Mouse (Mus musculus) forebrain, postnatal 0 days (tissue): ENCODE results near the gene Tex33. TPM values are rescaled to one million over a fixed set of nuclear protein-coding genes. Genes with fewer than 3 reads are reported as not detected.
"Not testable (repeated sequence)": the region's sequence is repeated elsewhere in the genome, so short reads cannot be mapped to it uniquely, and the experiment has no call there.

Experiments
- ATAC-seq: fragments of 200-750 bp; cut with Nextera tagmentation; 2 replicates; pipeline ENCODE4 v1.8.0; 2017; ENCODE audit warnings: mild to moderate bottlenecking, moderate library complexity
- DNase-seq: peaks from one replicate; pipeline ENCODE4 v3.0.0-alpha.2; 2015
- H3K27ac ChIP-seq: fragments of 300-500 bp; sonication (generic); 2 replicates; pipeline ENCODE4 v1.5.1; 2014; ENCODE audit warnings: low read depth, mild to moderate bottlenecking, antibody characterized with exemption, low read length, moderate library complexity, mixed read lengths
- H3K27me3 ChIP-seq: fragments of 300-500 bp; sonication (generic); 2 replicates; pipeline ENCODE4 v1.6.1; 2014; ENCODE audit warnings: mild to moderate bottlenecking, low read length, mixed read lengths; ENCODE audit not compliant: insufficient read depth
- H3K36me3 ChIP-seq: fragments of 300-500 bp; sonication (generic); 2 replicates; pipeline ENCODE4 v1.6.1; 2014; ENCODE audit warnings: mild to moderate bottlenecking, moderate library complexity; ENCODE audit not compliant: insufficient read depth
- H3K4me1 ChIP-seq: fragments of 300-500 bp; sonication (generic); 2 replicates; pipeline ENCODE4 v1.6.1; 2014; ENCODE audit warnings: antibody characterized with exemption; ENCODE audit not compliant: insufficient read depth
- H3K4me2 ChIP-seq: fragments of 300-500 bp; sonication (generic); 2 replicates; pipeline ENCODE4 v1.6.1; 2014; ENCODE audit warnings: low read depth, mild to moderate bottlenecking, moderate library complexity
- H3K4me3 ChIP-seq: fragments of 300-500 bp; sonication (generic); 2 replicates; pipeline ENCODE4 v1.5.1; 2014; ENCODE audit warnings: low read depth, low read length, mixed read lengths
- H3K9ac ChIP-seq: fragments of 300-500 bp; sonication (generic); 2 replicates; pipeline ENCODE4 v1.6.1; 2014; ENCODE audit warnings: mild to moderate bottlenecking
- H3K9me3 ChIP-seq: fragments of 300-500 bp; sonication (generic); 2 replicates; pipeline ENCODE4 v1.6.1; 2016; ENCODE audit warnings: low read length
- CTCF ChIP-seq: sonication (generic); IDR thresholded peaks from 2 replicates; pipeline ENCODE4 v1.5.1; 2016; ENCODE audit warnings: antibody characterized with exemption, control low read depth, low read depth
- WGBS: fragments of 180-500 bp; shearing (Covaris S2); extraction: QIAGEN DNeasy Blood & Tissue Kit; methylation state at CpG from one replicate; pipeline ENCODE4 v1.1.7; 2014; 5-methylcytosine and 5-hydroxymethylcytosine counted together
- microRNA-seq, 2 experiments: library from miRNA; unstranded; fragments of <30 nt; microRNA quantifications; one replicate each; pipeline ENCODE4; 2016
- polyA plus RNA-seq: library from polyadenylated mRNA; unstranded; fragments of >200 nt; fragmentation: Nextera tagmentation; extraction: Ambion mirVana; gene quantifications from 2 replicates; pipeline ENCODE4 v1.2.1, GENCODE M21; 2015
- total RNA-seq: library from RNA; depleted of rRNA; stranded (reverse); fragments of >200 nt; gene quantifications from 2 replicates; pipeline ENCODE4 v1.2.3, GENCODE M21; 2014; rRNA removed

Gene Tex33
- total and polyA plus RNA-seq, 2 experiments from 2014 or later = not detected

DNA sequence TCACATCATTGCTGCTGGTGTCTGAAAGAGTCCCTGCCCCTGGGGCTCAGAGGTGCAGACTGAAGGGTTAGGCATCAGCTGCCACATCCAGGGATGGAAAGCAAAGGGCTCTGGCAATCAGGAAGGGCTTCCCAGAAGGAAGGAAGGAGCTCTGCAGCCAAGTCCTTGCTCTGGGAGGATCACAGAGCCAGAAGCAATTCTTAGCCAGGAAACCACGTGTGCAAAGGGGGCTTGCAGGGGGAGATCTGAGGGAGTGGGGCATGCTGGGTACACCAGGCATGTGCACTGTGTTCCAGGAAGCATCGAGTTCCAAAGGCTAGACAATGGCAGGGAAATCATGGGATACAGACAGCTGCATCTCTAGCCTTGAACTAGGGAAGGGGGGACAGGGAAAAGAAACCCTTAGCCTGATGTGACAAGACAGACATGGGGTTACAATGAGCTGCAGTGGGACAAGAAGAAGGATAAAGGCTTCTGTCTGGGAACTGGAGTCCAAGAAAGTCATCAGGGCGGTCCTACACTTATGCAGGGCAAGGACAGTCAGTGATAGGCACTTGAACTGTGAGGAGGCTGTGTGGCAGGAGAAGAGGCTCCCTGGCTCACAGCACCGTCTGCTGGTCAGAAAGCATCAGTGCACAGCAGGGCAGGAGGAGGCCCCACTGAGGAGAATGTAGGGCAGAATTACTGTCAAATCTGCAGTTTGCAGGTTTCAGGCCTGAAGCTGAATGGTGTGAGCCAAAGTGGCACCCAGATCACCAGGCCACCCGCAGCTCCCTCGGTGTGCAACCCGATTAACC is 55.9 kb downstream of the Tex33 start:
- peak; percentile 87 for TF ChIP-seq CTCF
- not testable (repeated sequence) for H3K9ac ChIP-seq, H3K36me3 ChIP-seq, H3K4me1 ChIP-seq, H3K27ac ChIP-seq, H3K27me3 ChIP-seq, H3K4me2 ChIP-seq, H3K4me3 ChIP-seq, H3K9me3 ChIP-seq
- 27% methylated on average over 7 of the region's 7 CpGs for WGBS
- ATAC-seq = peak; percentile 78
- peak; percentile 44 for DNase-seq

DNA sequence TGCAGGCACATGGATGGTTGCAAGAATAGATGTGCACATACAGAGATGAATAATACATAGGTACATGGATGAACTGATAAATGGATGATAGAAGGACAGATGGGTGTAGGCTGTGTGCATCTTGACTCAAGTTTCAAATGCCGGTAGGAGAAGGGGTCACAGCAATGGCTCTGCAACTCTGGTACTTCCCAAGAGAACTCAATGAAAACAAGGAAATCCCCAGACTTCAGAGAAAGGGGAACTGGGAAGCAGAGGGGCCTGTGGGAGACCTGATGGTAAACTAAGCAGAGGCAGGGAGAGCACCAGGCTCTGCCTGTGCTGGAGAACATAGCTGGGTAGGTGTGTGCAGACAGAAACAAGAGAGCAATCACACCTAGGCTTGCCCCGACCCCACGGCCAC is 61.3 kb downstream of the Tex33 start:
- no peaks in the 10 kb centered on the region; the same call in 1 of the 2 replicates for H3K27me3 ChIP-seq
- no peak overlapping the region for H3K9ac ChIP-seq
- H3K4me2 ChIP-seq = no peak overlapping the region
- H3K9me3 ChIP-seq = no peaks in the 10 kb centered on the region
- no peaks in the 10 kb centered on the region for H3K4me1 ChIP-seq
- H3K4me3 ChIP-seq = no peak overlapping the region
- no peak for TF ChIP-seq CTCF
- DNase-seq (no peak), ATAC-seq (no peak)
- 87% methylated on average over 3 of the region's 3 CpGs for WGBS
- no peak overlapping the region for H3K27ac ChIP-seq
- H3K36me3 ChIP-seq = no peaks in the 10 kb centered on the region

DNA sequence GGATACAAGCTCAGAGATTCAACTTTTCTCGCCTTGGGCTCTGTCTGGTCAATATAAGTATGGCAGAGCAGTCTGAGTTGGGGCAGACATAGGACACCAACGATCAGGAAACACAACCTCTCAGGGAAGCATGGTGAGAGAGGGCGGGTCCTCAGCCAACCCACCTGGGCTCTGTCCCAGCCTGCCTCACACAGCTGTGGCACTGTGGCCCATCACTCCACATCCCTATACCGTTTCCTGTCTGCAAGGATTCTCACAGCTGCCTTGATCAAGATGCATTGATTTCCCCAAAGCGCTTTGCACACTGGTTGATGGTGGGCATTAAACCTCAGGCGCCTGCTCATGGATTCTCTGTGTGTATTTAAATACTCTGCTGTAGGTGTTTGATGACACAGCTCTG is 62.7 kb downstream of the Tex33 start:
- Histone ChIP-seq H3K27me3 (no peaks in the 10 kb centered on the region; the same call in 1 of the 2 replicates), H3K9ac (no peak overlapping the region), H3K4me1 (no peaks in the 10 kb centered on the region), H3K4me3 (no peak overlapping the region), H3K36me3 (no peaks in the 10 kb centered on the region), H3K27ac (no peak overlapping the region), H3K9me3 (no peaks in the 10 kb centered on the region), H3K4me2 (no peak overlapping the region)
- DNase-seq = no peak
- 82% methylated on average over 6 of the region's 6 CpGs for WGBS
- ATAC-seq = no peak
- no peak for TF ChIP-seq CTCF

DNA sequence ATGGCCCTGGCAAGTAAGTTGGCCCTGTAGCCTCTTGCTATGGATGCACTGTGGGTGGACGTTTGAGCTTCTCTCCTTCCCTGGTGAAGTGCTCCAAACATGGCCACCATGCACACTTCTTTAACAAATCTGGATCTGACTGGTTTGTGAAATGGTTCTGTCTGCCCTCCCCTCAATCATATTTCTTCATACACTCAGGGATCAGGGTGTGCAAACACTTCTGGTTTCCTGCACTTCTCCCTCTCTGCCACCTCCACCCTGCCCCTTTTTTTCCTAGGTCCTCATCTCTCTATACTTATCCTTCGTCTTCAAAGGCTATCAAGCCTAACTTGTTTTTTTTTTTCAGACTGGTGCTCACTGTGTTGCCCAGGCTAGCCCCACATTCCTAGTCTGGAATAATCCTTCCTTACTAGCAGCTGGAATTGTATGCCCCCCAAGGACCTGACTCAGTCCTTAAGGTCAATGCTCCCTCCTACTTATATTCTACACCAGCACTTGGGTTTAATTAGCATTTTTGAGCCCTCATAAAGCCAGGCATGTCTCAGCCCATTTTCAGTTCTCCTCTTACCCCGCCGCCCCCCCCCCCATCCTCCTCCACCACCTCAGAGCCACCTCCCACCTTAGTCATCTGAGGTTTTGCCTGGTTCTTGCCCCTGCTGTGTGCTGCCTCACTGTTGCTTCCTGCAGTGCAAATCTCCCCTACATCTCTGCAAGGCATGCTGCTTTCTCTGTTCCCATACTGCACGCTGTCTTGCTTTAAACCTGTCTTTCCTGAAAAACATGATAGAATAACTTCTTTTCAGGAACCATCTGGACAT is 64.0 kb downstream of the Tex33 start:
- no peaks in the 10 kb centered on the region for H3K4me1 ChIP-seq
- no peaks in the 10 kb centered on the region for H3K9me3 ChIP-seq
- WGBS = 73% methylated on average over 5 of the region's 5 CpGs
- no peak for ATAC-seq
- no peaks in the 10 kb centered on the region; the same call in 1 of the 2 replicates for H3K27me3 ChIP-seq
- no peak overlapping the region for H3K9ac ChIP-seq
- no peak for DNase-seq
- H3K4me2 ChIP-seq = no peak overlapping the region
- H3K4me3 ChIP-seq = no peak overlapping the region
- H3K36me3 ChIP-seq = no peaks in the 10 kb centered on the region
- no peak overlapping the region for H3K27ac ChIP-seq
- TF ChIP-seq CTCF = no peak

DNA sequence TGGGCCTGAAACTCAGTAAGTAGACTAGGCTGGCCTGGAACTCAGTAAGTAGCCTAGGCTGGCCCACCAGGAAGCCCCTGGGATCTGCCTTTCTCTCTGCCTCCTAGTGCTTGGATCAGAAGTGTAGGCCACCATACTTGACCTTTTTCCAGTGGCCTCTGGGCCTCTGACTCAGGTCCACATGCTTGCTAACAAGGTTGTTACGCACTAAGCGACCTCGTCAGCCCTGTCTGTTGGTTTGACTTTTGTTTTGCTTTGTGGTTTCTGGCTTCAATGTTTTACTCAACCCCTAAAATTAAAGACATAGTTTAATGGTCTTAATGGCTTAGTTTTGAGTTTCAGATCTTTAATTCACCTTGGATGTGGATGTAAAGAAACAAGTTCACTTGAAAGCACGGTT is 65.0 kb downstream of the Tex33 start:
- no peak for DNase-seq
- ATAC-seq = no peak
- no peak overlapping the region for H3K4me2 ChIP-seq
- no peaks in the 10 kb centered on the region for H3K4me1 ChIP-seq
- H3K27me3 ChIP-seq = no peaks in the 10 kb centered on the region; the same call in 1 of the 2 replicates
- no peaks in the 10 kb centered on the region for H3K36me3 ChIP-seq
- no peak for TF ChIP-seq CTCF
- no peaks in the 10 kb centered on the region for H3K9me3 ChIP-seq
- WGBS = 82% methylated on average over 4 of the region's 4 CpGs
- no peak overlapping the region for H3K27ac ChIP-seq
- no peak overlapping the region for H3K4me3 ChIP-seq
- no peak overlapping the region for H3K9ac ChIP-seq

DNA sequence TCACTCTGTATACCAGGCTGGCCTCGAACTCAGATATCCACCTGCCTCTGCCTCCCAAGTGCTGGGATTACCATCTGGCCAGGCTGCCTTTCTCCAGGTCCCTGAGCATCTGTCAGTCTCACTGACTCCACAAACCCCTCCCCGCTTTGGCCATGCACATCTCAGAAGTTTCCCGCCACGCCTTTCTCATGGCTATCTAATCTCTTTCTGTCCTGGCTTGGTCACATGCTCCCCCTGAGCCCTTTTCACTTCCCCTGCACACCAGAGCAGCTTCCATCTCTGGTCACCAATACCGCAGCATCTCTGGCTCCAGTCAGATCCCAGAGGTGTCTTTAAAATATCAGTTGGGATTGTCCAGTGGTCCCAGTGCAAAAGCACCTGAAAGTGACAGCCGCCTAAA is 65.7 kb downstream of the Tex33 start:
- H3K9me3 ChIP-seq, H3K4me2 ChIP-seq, H3K27ac ChIP-seq, H3K4me3 ChIP-seq, H3K9ac ChIP-seq, H3K27me3 ChIP-seq, H3K36me3 ChIP-seq, DNase-seq, H3K4me1 ChIP-seq, ATAC-seq: not testable (repeated sequence)
- 86% methylated on average over 6 of the region's 6 CpGs for WGBS

DNA sequence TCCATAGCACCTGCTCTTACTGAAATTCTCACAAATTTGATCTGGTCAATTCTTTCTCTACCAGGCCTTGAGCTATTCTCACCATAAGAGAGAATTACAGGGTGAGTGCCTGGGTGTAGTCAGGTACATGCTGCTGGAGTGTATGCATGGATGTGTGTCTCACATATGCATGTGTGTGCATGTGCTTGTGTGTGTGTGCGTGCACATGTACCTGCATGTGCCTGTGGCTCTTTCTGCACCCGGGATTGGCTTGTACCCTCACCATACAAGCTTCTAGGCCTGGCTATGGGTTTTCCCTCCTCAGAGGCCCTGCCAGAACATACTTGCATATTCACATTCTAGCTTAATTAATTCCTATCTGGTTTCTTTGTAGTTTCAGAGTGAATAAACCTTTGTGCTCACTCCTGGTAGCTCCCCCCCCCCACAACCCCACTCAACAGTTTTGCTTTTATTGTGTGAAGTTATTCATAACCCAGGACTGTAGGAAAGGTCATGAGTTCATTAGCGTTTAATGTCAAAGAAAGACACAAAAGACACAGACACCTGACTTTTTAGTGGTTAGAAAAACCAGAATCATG is 67.1 kb downstream of the Tex33 start:
- no peak overlapping the region for H3K27ac ChIP-seq
- H3K9me3 ChIP-seq = no peaks in the 10 kb centered on the region
- DNase-seq = no peak
- H3K27me3 ChIP-seq = no peaks in the 10 kb centered on the region; the same call in 1 of the 2 replicates
- no peaks in the 10 kb centered on the region for H3K4me1 ChIP-seq
- no peak overlapping the region for H3K4me2 ChIP-seq
- no peak for TF ChIP-seq CTCF
- ATAC-seq = peak; percentile 45; the same call in 1 of the 2 replicates
- H3K36me3 ChIP-seq = no peaks in the 10 kb centered on the region
- no peak overlapping the region for H3K4me3 ChIP-seq
- 47% methylated on average over 3 of the region's 3 CpGs for WGBS
- H3K9ac ChIP-seq = no peak overlapping the region

Small RNAs within 50 kb of the gene (microRNA-seq; reads per million reads assigned to microRNA genes)
- 0 reads per million in 2 experiments for gene Mir7676-2

Other genes with a start within 250 kb of the Tex33 start
- gene Ift27, start 221.8 kb downstream of the Tex33 start, total RNA-seq = 41.2 and 43.1 TPM in 2 replicates
- gene Ift27, start 221.8 kb downstream of the Tex33 start, polyA plus RNA-seq = 134 and 145 TPM in 2 replicates
- 0.33 and 0.77 TPM in 2 replicates for gene Pvalb, start 189.5 kb downstream of the Tex33 start, total RNA-seq
- gene Pvalb, start 189.5 kb downstream of the Tex33 start, polyA plus RNA-seq = 1.8 and 2.8 TPM in 2 replicates
- 2.0 and 3.5 TPM in 2 replicates for gene Ncf4, start 151.1 kb downstream of the Tex33 start, total RNA-seq
- gene Ncf4, start 151.1 kb downstream of the Tex33 start, polyA plus RNA-seq = 0.86 and 1.4 TPM in 2 replicates
- gene Csf2rb2, start 90.2 kb downstream of the Tex33 start, total RNA-seq = 0.43 and 1.2 TPM in 2 replicates
- 0.13 and 0.16 TPM in 2 replicates for gene Csf2rb2, start 90.2 kb downstream of the Tex33 start, polyA plus RNA-seq
- 0.77 and 1.00 TPM in 2 replicates for gene Csf2rb, start 70.2 kb downstream of the Tex33 start, total RNA-seq
- gene Csf2rb, start 70.2 kb downstream of the Tex33 start, polyA plus RNA-seq = 0.62 and 0.74 TPM in 2 replicates
- 36.6 and 37.7 TPM in 2 replicates for gene Tst, start 10.0 kb upstream of the Tex33 start, total RNA-seq
- 37.3 and 40.1 TPM in 2 replicates for gene Tst, start 10.0 kb upstream of the Tex33 start, polyA plus RNA-seq
- 85.9 and 92.5 TPM in 2 replicates for gene Mpst, start 10.5 kb upstream of the Tex33 start, total RNA-seq
- 3.3 and 3.5 TPM in 2 replicates for gene Mpst, start 10.5 kb upstream of the Tex33 start, polyA plus RNA-seq
- gene Kctd17, start 32.7 kb upstream of the Tex33 start, total RNA-seq = 148 and 153 TPM in 2 replicates
- gene Kctd17, start 32.7 kb upstream of the Tex33 start, polyA plus RNA-seq = 146 and 152 TPM in 2 replicates
- gene Tmprss6, start 72.7 kb upstream of the Tex33 start, total RNA-seq = 0.19 TPM in 1 of 2 replicates, not detected in the other
- gene Tmprss6, start 72.7 kb upstream of the Tex33 start, polyA plus RNA-seq = 0.07 and 0.08 TPM in 2 replicates
- gene Il2rb, start 99.4 kb upstream of the Tex33 start, total RNA-seq = 0.14 TPM in 1 of 2 replicates, not detected in the other
- 0.03 and 0.22 TPM in 2 replicates for gene Il2rb, start 99.4 kb upstream of the Tex33 start, polyA plus RNA-seq
- gene C1qtnf6, start 135.5 kb upstream of the Tex33 start, total RNA-seq = 2.0 and 4.0 TPM in 2 replicates
- 9.6 and 10.2 TPM in 2 replicates for gene C1qtnf6, start 135.5 kb upstream of the Tex33 start, polyA plus RNA-seq
- 2.8 and 3.3 TPM in 2 replicates for gene Sstr3, start 148.8 kb upstream of the Tex33 start, total RNA-seq
- gene Sstr3, start 148.8 kb upstream of the Tex33 start, polyA plus RNA-seq = 0.71 and 0.73 TPM in 2 replicates
- 1.1 and 1.4 TPM in 2 replicates for gene Rac2, start 176.9 kb upstream of the Tex33 start, total RNA-seq
- 5.9 and 6.5 TPM in 2 replicates for gene Rac2, start 176.9 kb upstream of the Tex33 start, polyA plus RNA-seq
- 5.5 and 9.8 TPM in 2 replicates for gene Cyth4, start 201.1 kb upstream of the Tex33 start, total RNA-seq
- 3.9 and 5.5 TPM in 2 replicates for gene Cyth4, start 201.1 kb upstream of the Tex33 start, polyA plus RNA-seq